Mouse (Mus musculus) adrenal gland, adult (tissue): ENCODE results near the gene Myo10.

Experiments used
- DNase-seq, 2 experiments: peaks; one replicate each; pipeline ENCODE4 v3.0.0; 2022 to 2023; ENCODE audit warnings: low spot score in 1 of 2; ENCODE audit not compliant: inconsistent age in 2 of 2

Gene Myo10

GRCm38 (mm10) chr15:25609253-25609652 is 13.1 kb upstream of the Myo10 start:
- DNase-seq: no peak

- DNase-seq: no peak
Observed at GRCm38 (mm10) chr15:25611178-25611577, 11.1 kb upstream of the Myo10 start.

- no peak for DNase-seq
Observed at GRCm38 (mm10) chr15:25620560-25620959, 1.8 kb upstream of the Myo10 start.

- DNase-seq: no peak
Observed at GRCm38 (mm10) chr15:25621351-25622199, 750 bp upstream of the Myo10 start.

GRCm38 (mm10) chr15:25622867-25623471 is 644 bp downstream of the Myo10 start:
- DNase-seq: peak; percentile 73 to 89

- DNase-seq: peak in 1 of 2 experiments; percentile 67
Observed at GRCm38 (mm10) chr15:25623556-25624180, 1.3 kb downstream of the Myo10 start.

GRCm38 (mm10) chr15:25624263-25624662 is 1.9 kb downstream of the Myo10 start:
- peak; percentile 61 to 89 for DNase-seq

- DNase-seq: peak in 1 of 2 experiments; percentile 48
Observed at GRCm38 (mm10) chr15:25625471-25625870, 3.1 kb downstream of the Myo10 start.

- DNase-seq: no peak
Observed at GRCm38 (mm10) chr15:25627012-25627411, 4.7 kb downstream of the Myo10 start.

- DNase-seq: no peak
Observed at GRCm38 (mm10) chr15:25628251-25628650, 5.9 kb downstream of the Myo10 start.

GRCm38 (mm10) chr15:25630716-25631115 is 8.4 kb downstream of the Myo10 start:
- DNase-seq: no peak

GRCm38 (mm10) chr15:25631332-25631731 is 9.0 kb downstream of the Myo10 start:
- no peak for DNase-seq

- DNase-seq: peak; percentile 38 to 64
Observed at GRCm38 (mm10) chr15:25632902-25633301, 10.6 kb downstream of the Myo10 start.

- peak; percentile 90 to 96 for DNase-seq
Observed at GRCm38 (mm10) chr15:25633674-25634340, 11.5 kb downstream of the Myo10 start.

GRCm38 (mm10) chr15:25637727-25638126 is 15.4 kb downstream of the Myo10 start:
- DNase-seq: peak; percentile 68 to 87

- peak in 1 of 2 experiments; percentile 28 for DNase-seq
Observed at GRCm38 (mm10) chr15:25639217-25639616, 16.9 kb downstream of the Myo10 start.

- peak in 1 of 2 experiments; percentile 52 for DNase-seq
Observed at GRCm38 (mm10) chr15:25640840-25641752, 18.8 kb downstream of the Myo10 start.

GRCm38 (mm10) chr15:25642214-25643058 is 20.1 kb downstream of the Myo10 start:
- DNase-seq: peak in 1 of 2 experiments; percentile 40

GRCm38 (mm10) chr15:25645862-25646261 is 23.5 kb downstream of the Myo10 start:
- DNase-seq: no peak
